Mouse (Mus musculus) hindbrain, embryonic 16.5 days (tissue): Measurements from ENCODE around the gene Map1lc3b. TPM values are rescaled to one million over a fixed set of nuclear protein-coding genes. Genes with fewer than 3 reads are reported as not detected.
A peak's percentile ranks its signal among the peaks of the same experiment; 100 is the strongest.
"Not testable (repeated sequence)": the region's sequence is repeated elsewhere in the genome, so short reads cannot be mapped to it uniquely, and the experiment has no call there.

Experiments
- ATAC-seq: fragments of 200-750 bp; cut with Nextera tagmentation; 2 replicates; pipeline ENCODE4 v1.8.0; 2017; ENCODE audit warnings: moderate TSS enrichment, moderate library complexity
- H3K27ac ChIP-seq: fragments of 300-500 bp; sonication (generic); 2 replicates; pipeline ENCODE4 v1.5.1; 2014; ENCODE audit warnings: low read depth, mild to moderate bottlenecking, control low read depth, low read length, moderate library complexity
- H3K27me3 ChIP-seq: fragments of 300-500 bp; sonication (generic); replicated peaks from 2 replicates; pipeline ENCODE4 v1.6.1; 2014; ENCODE audit warnings: low read length; ENCODE audit not compliant: control insufficient read depth, insufficient read depth
- H3K36me3 ChIP-seq: fragments of 300-500 bp; sonication (generic); 2 replicates; pipeline ENCODE4 v1.6.1; 2014; ENCODE audit warnings: mild to moderate bottlenecking, low read length, moderate library complexity, mixed read lengths; ENCODE audit not compliant: control insufficient read depth, insufficient read depth
- H3K4me1 ChIP-seq: fragments of 300-500 bp; sonication (generic); 2 replicates; pipeline ENCODE4 v1.6.1; 2014; ENCODE audit warnings: low read depth, low read length; ENCODE audit not compliant: control insufficient read depth, insufficient read depth
- H3K4me2 ChIP-seq: fragments of 300-500 bp; sonication (generic); 2 replicates; pipeline ENCODE4 v1.6.1; 2014; ENCODE audit warnings: mild to moderate bottlenecking, low read length, control low read depth, moderate library complexity
- H3K4me3 ChIP-seq: fragments of 300-500 bp; sonication (generic); 2 replicates; pipeline ENCODE4 v1.5.1; 2014; ENCODE audit warnings: mild to moderate bottlenecking, low read length, control low read depth, moderate library complexity
- H3K9ac ChIP-seq: fragments of 300-500 bp; sonication (generic); 2 replicates; pipeline ENCODE4 v1.6.1; 2014; ENCODE audit warnings: low read depth, mild to moderate bottlenecking, control low read depth, low read length, moderate library complexity
- H3K9me3 ChIP-seq: fragments of 300-500 bp; sonication (generic); 2 replicates; pipeline ENCODE4 v1.6.1; 2014; ENCODE audit warnings: mild to moderate bottlenecking, low read length, moderate library complexity; ENCODE audit not compliant: control insufficient read depth
- WGBS: fragments of 180-500 bp; shearing (Covaris S2); extraction: QIAGEN DNeasy Blood & Tissue Kit; methylation state at CpG from one replicate; pipeline ENCODE4 v1.1.7; 2014; 5-methylcytosine and 5-hydroxymethylcytosine counted together
- polyA plus RNA-seq: library from polyadenylated mRNA; unstranded; fragments of >200 nt; fragmentation: Nextera tagmentation; extraction: Ambion mirVana; gene quantifications from 2 replicates; pipeline ENCODE4 v1.2.1, GENCODE M21; 2015

The Map1lc3b gene
- polyA plus RNA-seq, 1 experiment from 2014 or later: 365 TPM

- no peak overlapping the region for H3K9ac ChIP-seq
- H3K27me3 ChIP-seq: no peaks in the 10 kb centered on the region
- 56% methylated on average over 8 of the region's 8 CpGs for WGBS
- H3K4me2 ChIP-seq: no peak overlapping the region
- peaks cover 3% of the 10 kb centered on the region for H3K4me1 ChIP-seq
- ATAC-seq: no peak
- H3K36me3 ChIP-seq: no peaks in the 10 kb centered on the region
- H3K4me3 ChIP-seq: no peak overlapping the region
- H3K9me3 ChIP-seq: no peaks in the 10 kb centered on the region
- no peak overlapping the region for H3K27ac ChIP-seq
Measured at GRCm38 (mm10) chr8:121583653-121584052, 6.5 kb upstream of the Map1lc3b start.

GRCm38 (mm10) chr8:121584730-121585129, 5.4 kb upstream of the Map1lc3b start:
- WGBS: 54% methylated on average over 13 of the region's 13 CpGs
- Histone ChIP-seq H3K27me3 (no peaks in the 10 kb centered on the region), H3K4me1 (peaks cover 4% of the 10 kb centered on the region), H3K9ac (no peak overlapping the region; the same call in 1 of the 2 replicates), H3K36me3 (no peaks in the 10 kb centered on the region), H3K9me3 (no peaks in the 10 kb centered on the region), H3K27ac (peak overlapping the region; percentile 66; the same call in 1 of the 2 replicates), H3K4me2 (peak overlapping the region; percentile 68), H3K4me3 (peak overlapping the region; percentile 58)
- ATAC-seq: no peak

- Histone ChIP-seq H3K36me3 (no peaks in the 10 kb centered on the region), H3K9ac (peak overlapping the region; percentile 72), H3K27ac (peak overlapping the region; percentile 66), H3K4me3 (peak overlapping the region; percentile 58), H3K4me1 (peaks cover 5% of the 10 kb centered on the region), H3K9me3 (no peaks in the 10 kb centered on the region), H3K4me2 (peak overlapping the region; percentile 71), H3K27me3 (no peaks in the 10 kb centered on the region)
- peak; percentile 96 for ATAC-seq
- under 1% methylated on average over 47 of the region's 47 CpGs for WGBS
Measured at GRCm38 (mm10) chr8:121585159-121585825, 4.9 kb upstream of the Map1lc3b start.

GRCm38 (mm10) chr8:121588750-121589149, 1.4 kb upstream of the Map1lc3b start:
- H3K4me1 ChIP-seq: peaks cover 23% of the 10 kb centered on the region
- no peaks in the 10 kb centered on the region for H3K27me3 ChIP-seq
- 89% methylated on average over 4 of the region's 4 CpGs for WGBS
- H3K9ac ChIP-seq: no peak overlapping the region
- H3K4me3 ChIP-seq: no peak overlapping the region
- H3K27ac ChIP-seq: no peak overlapping the region
- H3K36me3 ChIP-seq: no peaks in the 10 kb centered on the region; the same call in 1 of the 2 replicates
- H3K9me3 ChIP-seq: no peaks in the 10 kb centered on the region
- no peak for ATAC-seq
- no peak overlapping the region for H3K4me2 ChIP-seq

DNA sequence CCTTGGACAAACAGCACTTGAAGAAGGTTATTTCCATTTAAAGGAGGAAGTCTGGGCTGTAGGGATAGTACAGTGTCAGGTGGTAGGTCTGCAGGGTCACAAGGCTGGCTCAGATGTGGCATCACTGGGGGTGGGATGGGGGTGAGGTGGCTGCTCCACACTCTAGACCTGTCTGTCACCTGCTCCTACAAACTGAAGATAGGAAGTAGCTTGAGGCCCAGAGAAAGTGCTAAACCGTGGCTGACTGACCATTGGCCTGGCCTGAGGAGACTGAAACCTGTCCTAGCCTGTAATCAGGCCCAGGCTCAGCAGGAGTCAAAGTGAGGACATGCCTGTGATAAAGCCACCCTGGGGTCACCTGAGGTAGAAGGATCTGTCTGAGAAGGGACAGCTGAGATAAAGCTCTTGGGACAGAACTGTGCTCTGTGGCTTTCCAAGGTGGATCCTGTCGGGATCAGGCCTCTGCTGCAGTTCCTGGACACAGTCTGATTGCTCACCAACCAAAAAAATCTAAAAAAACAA, 895 bp upstream of the Map1lc3b start:
- ATAC-seq: no peak
- H3K4me3 ChIP-seq: no peak overlapping the region
- no peaks in the 10 kb centered on the region for H3K9me3 ChIP-seq
- H3K36me3 ChIP-seq: no peaks in the 10 kb centered on the region; the same call in 1 of the 2 replicates
- no peak overlapping the region for H3K9ac ChIP-seq
- 43% methylated on average over 2 of the region's 2 CpGs for WGBS
- no peak overlapping the region for H3K4me2 ChIP-seq
- peak overlapping the region; percentile 82; the same call in 1 of the 2 replicates for H3K27ac ChIP-seq
- peaks cover 23% of the 10 kb centered on the region for H3K4me1 ChIP-seq
- H3K27me3 ChIP-seq: no peaks in the 10 kb centered on the region

- Histone ChIP-seq H3K27ac (peak overlapping the region; percentile 76), H3K4me3 (peak overlapping the region; percentile 96), H3K36me3 (peaks cover 9% of the 10 kb centered on the region), H3K9me3 (no peaks in the 10 kb centered on the region), H3K4me2 (peak overlapping the region; percentile 98), H3K27me3 (no peaks in the 10 kb centered on the region), H3K4me1 (peaks cover 23% of the 10 kb centered on the region), H3K9ac (peak overlapping the region; percentile 86)
- ATAC-seq: 0 out of 2 replicates have a peak, but pooled peaks have one; percentile 1
- 19% methylated on average over 20 of the region's 20 CpGs for WGBS
Measured at GRCm38 (mm10) chr8:121591178-121592066, 1.3 kb downstream of the Map1lc3b start.

GRCm38 (mm10) chr8:121593293-121593692, 3.1 kb downstream of the Map1lc3b start:
- WGBS: 88% methylated on average over 5 of the region's 5 CpGs
- Histone ChIP-seq H3K9ac (no peak overlapping the region), H3K36me3 (peaks cover 16% of the 10 kb centered on the region), H3K4me3 (no peak overlapping the region), H3K27ac (no peak overlapping the region), H3K9me3 (no peaks in the 10 kb centered on the region), H3K4me2 (no peak overlapping the region), H3K4me1 (peaks cover 23% of the 10 kb centered on the region), H3K27me3 (no peaks in the 10 kb centered on the region)
- ATAC-seq: no peak

DNA sequence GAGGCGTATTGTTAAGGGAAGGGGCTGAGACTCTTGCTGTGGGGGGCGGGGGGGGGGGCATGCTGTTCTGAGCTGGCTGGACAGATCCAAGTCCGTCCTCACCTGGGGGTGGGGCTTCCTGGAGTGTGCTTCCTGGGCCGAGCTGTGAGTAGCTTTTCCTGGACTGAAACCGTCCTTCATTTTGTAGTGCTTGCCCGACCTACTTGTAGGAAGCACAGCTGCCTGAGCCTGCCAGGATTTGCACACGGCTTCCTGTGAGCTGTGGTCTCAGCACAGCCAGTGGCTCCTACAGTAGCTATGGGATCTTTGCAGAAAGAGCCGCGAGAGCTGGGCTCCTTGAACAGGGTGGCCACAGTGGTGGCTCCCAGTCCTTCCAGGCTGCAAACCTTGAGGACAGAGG, 3.8 kb downstream of the Map1lc3b start:
- no peak overlapping the region for H3K4me2 ChIP-seq
- ATAC-seq: no peak
- H3K9ac ChIP-seq: no peak overlapping the region
- H3K27ac ChIP-seq: no peak overlapping the region
- H3K9me3 ChIP-seq: no peaks in the 10 kb centered on the region
- peaks cover 23% of the 10 kb centered on the region for H3K4me1 ChIP-seq
- WGBS: 79% methylated on average over 9 of the region's 9 CpGs
- peaks cover 16% of the 10 kb centered on the region for H3K36me3 ChIP-seq
- H3K4me3 ChIP-seq: no peak overlapping the region
- H3K27me3 ChIP-seq: no peaks in the 10 kb centered on the region

GRCm38 (mm10) chr8:121597492-121597891, 7.3 kb downstream of the Map1lc3b start:
- 70% methylated on average over 2 of the region's 2 CpGs for WGBS
- H3K36me3 ChIP-seq: peaks cover 37% of the 10 kb centered on the region

More at GRCm38 (mm10) chr8:121597492-121597891, 7.3 kb downstream of the Map1lc3b start:
- H3K27me3 ChIP-seq, H3K9me3 ChIP-seq, ATAC-seq, H3K9ac ChIP-seq, H3K4me1 ChIP-seq, H3K27ac ChIP-seq, H3K4me3 ChIP-seq, H3K4me2 ChIP-seq: not testable (repeated sequence)
